Mouse (Mus musculus) ES-Bruce4 (cell line): ENCODE measurements around the gene Asrgl1. TPM values are rescaled to one million over a fixed set of nuclear protein-coding genes. Genes with fewer than 3 reads are reported as not detected.
"Not testable (repeated sequence)": the region's sequence is repeated elsewhere in the genome, so short reads cannot be mapped to it uniquely, and the experiment has no call there.

ENCODE experiments used
- H3K27ac ChIP-seq: 2 replicates; pipeline ENCODE4 v1.5.1; 2012; ENCODE audit warnings: low read length, inconsistent platforms; ENCODE audit not compliant: insufficient read depth
- H3K27me3 ChIP-seq: 2 replicates; pipeline ENCODE4 v1.6.1; 2012; ENCODE audit warnings: mild to moderate bottlenecking, low read length, inconsistent platforms; ENCODE audit not compliant: control insufficient read depth, poor library complexity, insufficient read depth, severe bottlenecking
- H3K36me3 ChIP-seq: 2 replicates; pipeline ENCODE4 v1.6.1; 2012; ENCODE audit warnings: inconsistent platforms, mild to moderate bottlenecking, low read length, moderate library complexity; ENCODE audit not compliant: control insufficient read depth, poor library complexity, insufficient read depth, severe bottlenecking
- H3K4me1 ChIP-seq: one replicate; pipeline ENCODE4 v1.8.1; 2011; ENCODE audit warnings: low read length; ENCODE audit not compliant: control insufficient read depth, insufficient read depth
- H3K4me3 ChIP-seq: 2 replicates; pipeline ENCODE4 v1.5.1; 2011; ENCODE audit warnings: low read depth, mild to moderate bottlenecking, low read length
- H3K9ac ChIP-seq: 2 replicates; pipeline ENCODE4 v1.6.1; 2012; ENCODE audit warnings: low read depth, mild to moderate bottlenecking, inconsistent platforms; ENCODE audit not compliant: poor library complexity, severe bottlenecking
- H3K9me3 ChIP-seq: replicated peaks from 2 replicates; pipeline ENCODE4 v1.6.1; 2012; ENCODE audit warnings: mild to moderate bottlenecking, low read length, inconsistent platforms; ENCODE audit not compliant: control insufficient read depth, poor library complexity, insufficient read depth, severe bottlenecking
- CTCF ChIP-seq: IDR thresholded peaks from one replicate; pipeline ENCODE4 v1.8.1; 2011; ENCODE audit warnings: low read depth, low read length
- EP300 ChIP-seq: IDR thresholded peaks from 2 replicates; pipeline ENCODE4 v1.6.1; 2011; ENCODE audit warnings: low read depth, low read length; ENCODE audit not compliant: insufficient read depth
- POLR2A ChIP-seq: IDR thresholded peaks from one replicate; pipeline ENCODE4 v1.8.1; 2011; ENCODE audit warnings: low read length; ENCODE audit not compliant: insufficient read depth
- polyA plus RNA-seq: library from polyadenylated mRNA; stranded (reverse); fragments of >200 nt; gene quantifications from 2 replicates; pipeline ENCODE4 v1.2.4, GENCODE M21; 2011; ENCODE audit warnings: low read depth; ENCODE audit not compliant: missing spikeins, insufficient read depth, insufficient read length

Gene Asrgl1
- polyA plus RNA-seq, 1 experiment: 23.3 TPM

DNA sequence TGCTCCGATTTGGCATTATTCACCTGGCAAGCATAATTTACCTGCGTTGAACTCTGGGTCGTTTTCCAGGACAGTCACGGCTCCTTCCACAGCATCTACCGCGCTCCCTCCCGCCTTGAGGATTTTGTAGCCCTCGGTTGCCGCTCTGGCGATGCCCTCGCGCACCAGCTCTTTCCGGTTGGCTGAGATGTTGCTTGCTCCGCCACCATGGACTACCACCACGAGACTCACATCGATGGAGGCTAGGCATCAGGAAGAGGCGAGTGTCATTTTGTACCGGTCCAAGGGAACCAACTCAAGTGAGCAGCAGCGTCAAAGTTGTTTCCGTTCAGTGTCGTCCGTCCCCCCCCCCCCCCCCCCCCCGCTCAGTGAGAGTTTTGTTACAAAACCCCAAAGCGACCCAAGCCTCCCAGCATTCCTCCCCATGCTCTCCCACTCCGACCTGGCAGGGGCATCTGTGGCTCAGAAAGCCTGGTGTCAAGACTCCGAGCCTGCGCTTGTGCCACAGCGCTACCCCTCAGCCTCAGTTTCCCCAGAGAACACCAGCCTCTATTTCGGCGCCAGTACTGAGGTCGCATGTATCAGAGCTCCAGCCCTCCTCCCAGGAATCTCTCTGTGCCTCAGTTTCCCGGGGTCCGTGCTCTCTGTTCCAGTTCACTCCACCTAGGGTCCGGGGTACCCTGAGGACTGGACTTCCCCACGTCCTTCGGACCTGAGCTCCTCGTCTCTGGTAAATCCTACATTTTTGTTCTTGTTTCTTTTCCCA lies 507 bp downstream of the Asrgl1 start:
- no peaks in the 10 kb centered on the region for H3K27me3 ChIP-seq
- no peak overlapping the region for H3K27ac ChIP-seq
- TF ChIP-seq POLR2A (no peak), CTCF (no peak), EP300 (no peak)
- no peaks in the 10 kb centered on the region for H3K9me3 ChIP-seq
- H3K4me3 ChIP-seq: peak overlapping the region; percentile 91
- peak overlapping the region; percentile 53 for H3K9ac ChIP-seq
- peaks cover 7% of the 10 kb centered on the region for H3K36me3 ChIP-seq
- no peaks in the 10 kb centered on the region for H3K4me1 ChIP-seq

DNA sequence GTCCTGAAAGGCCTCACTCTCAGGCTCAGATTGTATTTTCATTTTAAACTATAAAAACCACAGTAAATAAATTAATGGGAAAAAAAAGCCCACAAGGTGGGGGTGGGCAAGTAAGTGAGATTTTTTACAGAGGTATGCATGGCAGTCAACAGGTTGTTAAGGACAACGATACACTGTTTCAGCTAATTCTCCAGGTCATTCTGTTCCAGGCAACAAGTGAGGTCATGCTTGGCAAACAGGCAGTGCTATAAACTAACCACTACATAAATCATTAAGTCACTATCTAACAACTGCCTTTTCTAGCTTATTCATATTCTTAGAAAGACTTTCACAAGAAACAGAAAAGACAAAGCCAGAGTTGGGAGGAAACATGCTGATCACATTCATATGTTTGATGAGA lies 5.4 kb downstream of the Asrgl1 start:
- H3K9ac ChIP-seq: no peak overlapping the region
- H3K4me3 ChIP-seq: no peak overlapping the region
- TF ChIP-seq CTCF (no peak), EP300 (no peak), POLR2A (no peak)
- peaks cover 7% of the 10 kb centered on the region for H3K36me3 ChIP-seq
- no peak overlapping the region for H3K27ac ChIP-seq
- H3K27me3 ChIP-seq: no peaks in the 10 kb centered on the region
- peaks cover 4% of the 10 kb centered on the region; the same call in 1 of the 2 replicates for H3K9me3 ChIP-seq
- no peaks in the 10 kb centered on the region for H3K4me1 ChIP-seq

GRCm38 (mm10) chr19:9128499-9129194 lies 6.8 kb downstream of the Asrgl1 start:
- H3K36me3 ChIP-seq: peaks cover 3% of the 10 kb centered on the region
- H3K9ac ChIP-seq: no peak overlapping the region
- no peak overlapping the region for H3K27ac ChIP-seq
- TF ChIP-seq POLR2A: no peak
- no peak for TF ChIP-seq CTCF
- TF ChIP-seq EP300: no peak
- no peaks in the 10 kb centered on the region for H3K27me3 ChIP-seq
- H3K9me3 ChIP-seq: peaks cover 4% of the 10 kb centered on the region
- H3K4me1 ChIP-seq: no peaks in the 10 kb centered on the region
- H3K4me3 ChIP-seq: no peak overlapping the region

- not testable (repeated sequence) for H3K27ac ChIP-seq, H3K4me1 ChIP-seq, H3K27me3 ChIP-seq, H3K36me3 ChIP-seq, H3K9ac ChIP-seq, H3K4me3 ChIP-seq, H3K9me3 ChIP-seq
Observed at GRCm38 (mm10) chr19:9123986-9124385, 11.4 kb downstream of the Asrgl1 start.

DNA sequence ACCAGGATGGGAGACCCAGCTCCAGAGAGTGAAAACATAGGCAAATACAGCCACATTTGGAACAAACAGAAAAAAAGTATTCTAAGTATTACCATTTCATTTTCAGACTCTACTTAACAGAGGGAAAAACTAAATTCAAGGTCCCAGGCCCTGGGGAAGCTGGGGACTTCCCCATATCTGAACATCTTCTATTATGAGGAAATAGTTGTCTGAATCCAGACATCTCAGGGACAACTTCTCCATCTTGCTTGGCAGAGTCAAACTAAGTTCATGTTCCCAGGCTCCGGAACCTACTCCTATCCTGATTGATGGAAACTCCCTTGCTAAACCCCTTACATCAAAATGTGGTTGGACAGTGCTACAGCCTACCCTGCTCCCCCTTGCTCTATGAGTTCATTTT lies 13.0 kb downstream of the Asrgl1 start:
- Histone ChIP-seq H3K27ac (no peak overlapping the region), H3K9me3 (peaks cover 4% of the 10 kb centered on the region), H3K4me1 (no peaks in the 10 kb centered on the region), H3K36me3 (peaks cover 4% of the 10 kb centered on the region; the same call in 1 of the 2 replicates), H3K9ac (no peak overlapping the region), H3K27me3 (no peaks in the 10 kb centered on the region), H3K4me3 (no peak overlapping the region)
- TF ChIP-seq EP300 (no peak), POLR2A (no peak), CTCF (no peak)

- TF ChIP-seq POLR2A (no peak), EP300 (no peak), CTCF (no peak)
- H3K9ac ChIP-seq: no peak overlapping the region
Observed at GRCm38 (mm10) chr19:9119655-9120425, 15.6 kb downstream of the Asrgl1 start.

More at GRCm38 (mm10) chr19:9119655-9120425, 15.6 kb downstream of the Asrgl1 start:
- no peaks in the 10 kb centered on the region; the same call in 1 of the 2 replicates for H3K9me3 ChIP-seq
- no peaks in the 10 kb centered on the region for H3K27me3 ChIP-seq
- H3K4me3 ChIP-seq: no peak overlapping the region
- no peaks in the 10 kb centered on the region for H3K4me1 ChIP-seq
- peaks cover 4% of the 10 kb centered on the region; the same call in 1 of the 2 replicates for H3K36me3 ChIP-seq
- no peak overlapping the region for H3K27ac ChIP-seq
